Mouse (Mus musculus) embryonic fibroblast, embryonic 13.5 days (primary cell): ENCODE measurements around the gene Asb18. TPM values are rescaled to one million over a fixed set of nuclear protein-coding genes. Genes with fewer than 3 reads are reported as not detected.

ENCODE experiments used
- H3K27ac ChIP-seq: 2 replicates; pipeline ENCODE4 v1.5.1; 2012; ENCODE audit warnings: low read length, control low read depth, inconsistent platforms; ENCODE audit not compliant: insufficient read depth
- H3K4me1 ChIP-seq: 2 replicates; pipeline ENCODE4 v1.6.1; 2011; ENCODE audit warnings: low read length; ENCODE audit not compliant: control insufficient read depth, insufficient read depth
- H3K4me3 ChIP-seq: 2 replicates; pipeline ENCODE4 v1.5.1; 2011; ENCODE audit warnings: mild to moderate bottlenecking, control low read depth, low read length; ENCODE audit not compliant: insufficient read depth
- CTCF ChIP-seq: IDR thresholded peaks from 2 replicates; pipeline ENCODE4 v1.5.1; 2011; ENCODE audit warnings: mild to moderate bottlenecking, control low read depth, low read length, moderate library complexity, borderline replicate concordance; ENCODE audit not compliant: insufficient read depth
- POLR2A ChIP-seq: IDR thresholded peaks from 2 replicates; pipeline ENCODE4 v1.6.1; 2011; ENCODE audit warnings: low read depth, mild to moderate bottlenecking, control low read depth, low read length, moderate library complexity
- polyA plus RNA-seq: library from polyadenylated mRNA; stranded (reverse); fragments of >200 nt; gene quantifications from 2 replicates; pipeline ENCODE4 v1.2.4, GENCODE M21; 2011; ENCODE audit warnings: low read depth; ENCODE audit not compliant: missing spikeins, insufficient read length

Asb18 gene
- polyA plus RNA-seq, 1 experiment, result not detected

- no peak for TF ChIP-seq POLR2A
- TF ChIP-seq CTCF, result peak; percentile 87
- no peak overlapping the region for H3K27ac ChIP-seq
- H3K4me1 ChIP-seq, result 0 out of 2 replicates have a peak, but pooled peaks cover 3% of the 10 kb centered on the region
- no peak overlapping the region for H3K4me3 ChIP-seq
These were observed 71.3 kb downstream of the Asb18 start for GRCm38 (mm10) chr1:89943202-89943601.

GRCm38 (mm10) chr1:89942395-89942976, 72.0 kb downstream of the Asb18 start:
- TF ChIP-seq POLR2A, result no peak
- no peak for TF ChIP-seq CTCF
- Histone ChIP-seq H3K4me3 (peak overlapping the region; percentile 20), H3K27ac (no peak overlapping the region), H3K4me1 (0 out of 2 replicates have a peak, but pooled peaks cover 3% of the 10 kb centered on the region)

GRCm38 (mm10) chr1:89941701-89942381, 72.6 kb downstream of the Asb18 start:
- TF ChIP-seq CTCF (no peak), POLR2A (no peak)
- Histone ChIP-seq H3K27ac (no peak overlapping the region), H3K4me3 (peak overlapping the region; percentile 20), H3K4me1 (0 out of 2 replicates have a peak, but pooled peaks cover 3% of the 10 kb centered on the region)

GRCm38 (mm10) chr1:89940961-89941524, 73.4 kb downstream of the Asb18 start:
- Histone ChIP-seq H3K4me3 (no peak overlapping the region), H3K4me1 (0 out of 2 replicates have a peak, but pooled peaks cover 3% of the 10 kb centered on the region), H3K27ac (no peak overlapping the region)
- no peak for TF ChIP-seq POLR2A
- no peak for TF ChIP-seq CTCF

- peak; percentile 71 for TF ChIP-seq CTCF
- no peak for TF ChIP-seq POLR2A
- no peak overlapping the region for H3K4me3 ChIP-seq
- 0 out of 2 replicates have a peak, but pooled peaks cover 3% of the 10 kb centered on the region for H3K4me1 ChIP-seq
- no peak overlapping the region for H3K27ac ChIP-seq
These were observed 74.3 kb downstream of the Asb18 start for GRCm38 (mm10) chr1:89939981-89940726.

GRCm38 (mm10) chr1:89939596-89939960, 74.9 kb downstream of the Asb18 start:
- TF ChIP-seq CTCF, result no peak
- TF ChIP-seq POLR2A, result no peak
- H3K4me3 ChIP-seq, result no peak overlapping the region
- 0 out of 2 replicates have a peak, but pooled peaks cover 3% of the 10 kb centered on the region for H3K4me1 ChIP-seq

GRCm38 (mm10) chr1:89938884-89939595, 75.4 kb downstream of the Asb18 start:
- TF ChIP-seq POLR2A (no peak), CTCF (no peak)
- no peak overlapping the region for H3K4me3 ChIP-seq
- H3K4me1 ChIP-seq, result no peaks in the 10 kb centered on the region
- no peak overlapping the region for H3K27ac ChIP-seq

More at GRCm38 (mm10) chr1:89939596-89939960, 74.9 kb downstream of the Asb18 start:
- no peak overlapping the region for H3K27ac ChIP-seq

- TF ChIP-seq POLR2A (no peak), CTCF (no peak)
- no peak overlapping the region for H3K4me3 ChIP-seq
- no peak overlapping the region for H3K27ac ChIP-seq
- no peaks in the 10 kb centered on the region for H3K4me1 ChIP-seq
These were observed 78.7 kb downstream of the Asb18 start for GRCm38 (mm10) chr1:89935493-89936348.
